Mouse (Mus musculus) urinary bladder, postnatal 14 days (tissue): ENCODE data around the gene Zim1.

Source experiments
- DNase-seq: peaks from one replicate; pipeline ENCODE4 v3.0.0; 2021; ENCODE audit warnings: low spot score

Gene Zim1

DNA sequence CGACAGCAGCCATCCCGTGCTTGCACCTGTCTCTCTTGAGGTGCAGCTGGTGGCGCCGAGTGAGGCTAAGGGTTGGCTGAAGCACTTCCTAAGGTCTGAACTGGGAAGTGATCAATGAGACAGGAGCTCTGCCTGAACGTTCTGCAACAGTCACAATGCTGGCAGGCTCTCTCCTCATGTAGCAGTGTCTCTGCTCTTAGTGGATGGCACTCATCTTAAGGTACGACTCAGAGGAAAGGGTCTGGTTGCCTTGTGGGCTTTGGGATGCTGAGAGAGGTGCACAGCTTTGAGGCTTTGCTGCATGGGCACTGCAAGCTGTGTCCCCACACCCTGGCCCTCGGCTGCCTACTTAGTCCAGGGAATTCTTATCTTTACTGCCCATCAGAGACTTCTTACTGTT lies 45.0 kb downstream of the Zim1 start:
- no peak for DNase-seq

DNA sequence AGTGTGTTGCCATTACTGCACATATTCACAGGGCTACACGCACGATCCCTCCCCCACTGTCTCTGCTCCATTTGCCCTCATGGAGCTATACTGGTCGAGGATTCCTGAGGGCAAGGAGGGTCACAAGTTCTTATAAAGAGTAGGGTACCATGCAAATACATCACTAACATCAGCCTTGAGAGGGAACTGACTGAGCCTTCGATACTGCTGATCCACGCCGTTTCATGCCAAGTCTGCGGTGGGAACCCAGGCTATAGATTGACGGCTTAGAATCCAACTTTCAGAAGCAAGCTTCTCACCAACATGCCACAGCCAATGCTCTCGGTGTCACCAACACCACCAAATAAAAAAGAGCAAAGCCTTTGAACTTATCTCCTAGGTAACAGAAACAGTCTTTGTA lies 45.7 kb downstream of the Zim1 start:
- DNase-seq: no peak

DNA sequence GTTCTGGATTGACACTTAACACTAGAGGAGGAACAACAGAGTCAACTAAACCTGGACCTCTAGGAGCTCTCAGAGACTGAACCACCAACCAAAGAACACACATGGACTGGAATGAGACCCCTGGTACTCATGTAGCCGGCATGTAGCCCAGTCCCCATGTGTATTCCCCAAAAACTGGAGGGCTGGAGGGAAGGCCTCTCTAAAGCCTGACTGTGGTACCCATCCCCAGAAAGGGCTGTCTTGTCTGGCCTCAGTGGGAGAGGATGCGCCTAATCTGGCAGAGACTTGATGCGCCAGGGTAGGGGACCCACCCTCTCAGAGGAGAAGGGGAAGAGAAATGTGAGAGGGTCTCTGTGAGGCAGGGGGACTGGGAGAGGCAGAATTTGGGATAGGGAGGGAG lies 50.4 kb downstream of the Zim1 start:
- DNase-seq: no peak

DNA sequence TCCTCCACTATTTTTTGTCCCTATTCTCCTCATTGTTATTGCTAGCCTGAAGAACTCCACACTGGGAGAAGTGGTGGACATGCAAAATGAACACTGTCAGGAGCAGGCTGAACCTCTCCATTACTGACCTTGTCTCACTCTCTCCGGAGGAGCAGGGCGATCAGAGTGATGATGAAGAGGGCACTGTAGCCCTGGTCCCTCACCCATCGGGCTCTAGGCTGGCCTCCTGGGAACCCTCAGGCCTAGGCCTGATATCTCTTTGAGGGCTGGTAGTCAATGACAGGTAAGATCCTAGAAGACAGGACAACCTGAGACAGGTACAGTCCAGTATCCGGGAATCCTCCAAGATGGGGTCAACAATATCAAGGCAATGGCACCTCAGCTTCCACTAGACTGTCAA lies 58.2 kb downstream of the Zim1 start:
- DNase-seq: no peak

DNA sequence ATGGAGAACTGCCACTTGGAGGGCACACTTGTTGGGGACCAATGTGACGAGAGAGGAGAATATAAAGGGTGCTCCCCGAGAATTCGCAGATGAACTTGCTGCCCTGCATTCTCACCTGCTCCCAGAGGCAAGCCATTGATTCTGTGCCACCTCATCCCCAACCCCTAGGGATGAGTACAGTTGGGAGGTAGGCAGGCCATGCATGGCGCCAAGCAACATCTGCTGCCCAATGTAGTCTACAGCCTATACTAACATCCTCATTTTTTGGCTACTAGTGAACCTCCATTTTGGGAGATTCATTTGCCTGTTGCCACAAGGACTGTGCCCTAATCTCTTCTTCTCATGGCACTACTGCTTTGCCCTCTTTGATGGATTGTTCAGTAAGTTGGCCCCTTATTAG lies 59.5 kb downstream of the Zim1 start:
- no peak for DNase-seq

DNA sequence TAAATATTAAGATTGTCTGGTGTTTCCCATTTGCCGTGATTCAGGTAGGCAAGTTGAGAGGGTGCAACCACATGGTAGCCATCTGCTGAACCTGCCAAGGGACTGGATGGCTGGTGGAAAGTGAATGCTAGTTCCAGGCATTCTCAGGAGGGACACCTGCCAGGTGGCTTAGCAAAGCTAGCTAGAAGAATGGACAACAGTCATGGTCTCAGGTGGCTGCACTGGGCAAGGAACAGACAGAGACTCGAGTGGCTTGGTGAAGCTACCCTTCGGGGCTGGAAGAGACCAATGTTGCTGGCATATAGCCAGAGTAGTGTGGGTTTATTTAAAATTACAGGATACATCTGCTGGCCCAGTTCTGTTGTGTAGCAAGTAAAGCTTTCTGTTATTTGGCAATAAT lies 60.4 kb downstream of the Zim1 start:
- no peak for DNase-seq
